Mouse (Mus musculus) limb, embryonic 13.5 days (tissue): ENCODE measurements around the gene Gm49368. TPM values are rescaled to one million over a fixed set of nuclear protein-coding genes. Genes with fewer than 3 reads are reported as not detected.
"Not testable (repeated sequence)": the region's sequence is repeated elsewhere in the genome, so short reads cannot be mapped to it uniquely, and the experiment has no call there.

Experiments used
- ATAC-seq: fragments of 200-750 bp; cut with Nextera tagmentation; 2 replicates; pipeline ENCODE4 v1.8.0; 2017; ENCODE audit warnings: low read depth, moderate number of reproducible peaks, moderate TSS enrichment; ENCODE audit not compliant: low FRiP score
- H3K27ac ChIP-seq: fragments of 300-500 bp; sonication (generic); 2 replicates; pipeline ENCODE4 v1.5.1; 2015; ENCODE audit warnings: inconsistent platforms, mild to moderate bottlenecking, moderate library complexity
- H3K27me3 ChIP-seq: fragments of 300-500 bp; sonication (generic); 2 replicates; pipeline ENCODE4 v1.6.1; 2015; ENCODE audit warnings: mild to moderate bottlenecking, inconsistent platforms
- H3K36me3 ChIP-seq: fragments of 300-500 bp; sonication (generic); 2 replicates; pipeline ENCODE4 v1.6.1; 2015; ENCODE audit warnings: inconsistent platforms, mild to moderate bottlenecking, moderate library complexity
- H3K4me1 ChIP-seq: fragments of 300-500 bp; sonication (generic); 2 replicates; pipeline ENCODE4 v1.6.1; 2015; ENCODE audit warnings: inconsistent platforms
- H3K4me2 ChIP-seq: fragments of 300-500 bp; sonication (generic); replicated peaks from 2 replicates; pipeline ENCODE4 v1.6.1; 2015; ENCODE audit warnings: inconsistent platforms, mild to moderate bottlenecking, moderate library complexity
- H3K4me3 ChIP-seq: fragments of 300-500 bp; sonication (generic); 2 replicates; pipeline ENCODE4 v1.5.1; 2015; ENCODE audit warnings: moderate library complexity, mild to moderate bottlenecking, inconsistent platforms
- H3K9ac ChIP-seq: fragments of 300-500 bp; sonication (generic); 2 replicates; pipeline ENCODE4 v1.6.1; 2015; ENCODE audit warnings: mild to moderate bottlenecking, inconsistent platforms
- H3K9me3 ChIP-seq: fragments of 300-500 bp; sonication (generic); 2 replicates; pipeline ENCODE4 v1.6.1; 2016; ENCODE audit warnings: inconsistent platforms
- WGBS: fragments of 180-500 bp; shearing (Covaris S2); methylation state at CpG from one replicate; pipeline ENCODE4 v1.1.7; 2015; 5-methylcytosine and 5-hydroxymethylcytosine counted together
- polyA plus RNA-seq: library from polyadenylated mRNA; unstranded; fragments of >200 nt; fragmentation: Nextera tagmentation; extraction: Ambion mirVana; gene quantifications from 2 replicates; pipeline ENCODE4 v1.2.1, GENCODE M21; 2015

Gm49368 gene
- polyA plus RNA-seq, 1 experiment from 2014 or later = not detected

GRCm38 (mm10) chr7:128032989-128033293, 29.5 kb upstream of the Gm49368 start:
- WGBS = 98% methylated on average over 3 of the region's 3 CpGs
- Histone ChIP-seq H3K36me3 (no peaks in the 10 kb centered on the region), H3K9ac (no peak overlapping the region), H3K27me3 (no peaks in the 10 kb centered on the region), H3K9me3 (no peaks in the 10 kb centered on the region), H3K4me1 (no peaks in the 10 kb centered on the region), H3K27ac (no peak overlapping the region), H3K4me2 (no peak overlapping the region), H3K4me3 (no peak overlapping the region)
- ATAC-seq = no peak

GRCm38 (mm10) chr7:128033616-128034015, 28.9 kb upstream of the Gm49368 start:
- no peaks in the 10 kb centered on the region for H3K4me1 ChIP-seq
- H3K27ac ChIP-seq = no peak overlapping the region
- no peaks in the 10 kb centered on the region for H3K36me3 ChIP-seq
- no peaks in the 10 kb centered on the region for H3K27me3 ChIP-seq
- no peak overlapping the region for H3K4me3 ChIP-seq
- no peaks in the 10 kb centered on the region for H3K9me3 ChIP-seq
- 96% methylated on average over 4 of the region's 4 CpGs for WGBS
- ATAC-seq = no peak
- H3K9ac ChIP-seq = no peak overlapping the region
- no peak overlapping the region for H3K4me2 ChIP-seq

- not testable (repeated sequence) for H3K9me3 ChIP-seq, H3K27me3 ChIP-seq, ATAC-seq, H3K4me1 ChIP-seq, H3K36me3 ChIP-seq, H3K9ac ChIP-seq, H3K4me3 ChIP-seq, H3K4me2 ChIP-seq, H3K27ac ChIP-seq
- WGBS = 76% methylated on average over 15 of the region's 15 CpGs
Observed at GRCm38 (mm10) chr7:128042161-128042820, 20.2 kb upstream of the Gm49368 start.

GRCm38 (mm10) chr7:128044142-128044785, 18.2 kb upstream of the Gm49368 start:
- no peak overlapping the region for H3K4me3 ChIP-seq
- H3K9ac ChIP-seq = no peak overlapping the region
- no peaks in the 10 kb centered on the region for H3K4me1 ChIP-seq
- H3K27me3 ChIP-seq = no peaks in the 10 kb centered on the region
- no peaks in the 10 kb centered on the region for H3K36me3 ChIP-seq
- 63% methylated on average over 4 of the region's 4 CpGs for WGBS
- H3K4me2 ChIP-seq = no peak overlapping the region
- no peak for ATAC-seq
- no peaks in the 10 kb centered on the region for H3K9me3 ChIP-seq
- H3K27ac ChIP-seq = no peak overlapping the region

GRCm38 (mm10) chr7:128045640-128046039, 16.8 kb upstream of the Gm49368 start:
- no peak for ATAC-seq
- Histone ChIP-seq H3K36me3 (no peaks in the 10 kb centered on the region), H3K27me3 (no peaks in the 10 kb centered on the region), H3K4me1 (no peaks in the 10 kb centered on the region), H3K9ac (no peak overlapping the region), H3K4me2 (no peak overlapping the region), H3K27ac (no peak overlapping the region), H3K9me3 (no peaks in the 10 kb centered on the region), H3K4me3 (no peak overlapping the region)
- 66% methylated on average over 2 of the region's 2 CpGs for WGBS

- Histone ChIP-seq H3K4me1 (no peaks in the 10 kb centered on the region), H3K27ac (no peak overlapping the region), H3K9ac (no peak overlapping the region), H3K4me3 (no peak overlapping the region), H3K27me3 (no peaks in the 10 kb centered on the region), H3K36me3 (no peaks in the 10 kb centered on the region), H3K4me2 (no peak overlapping the region), H3K9me3 (no peaks in the 10 kb centered on the region)
- WGBS = 92% methylated on average over 4 of the region's 4 CpGs
- no peak for ATAC-seq
Observed at GRCm38 (mm10) chr7:128048819-128049218, 13.7 kb upstream of the Gm49368 start.

- H3K9ac ChIP-seq = no peak overlapping the region
- no peak for ATAC-seq
Observed at GRCm38 (mm10) chr7:128049254-128049653, 13.2 kb upstream of the Gm49368 start.

GRCm38 (mm10) chr7:128050739-128051138, 11.7 kb upstream of the Gm49368 start:
- no peak overlapping the region for H3K4me3 ChIP-seq
- no peak overlapping the region for H3K9ac ChIP-seq
- H3K27me3 ChIP-seq = no peaks in the 10 kb centered on the region
- no peaks in the 10 kb centered on the region for H3K36me3 ChIP-seq
- no peak overlapping the region for H3K27ac ChIP-seq
- no peak overlapping the region for H3K4me2 ChIP-seq
- H3K4me1 ChIP-seq = no peaks in the 10 kb centered on the region
- 70% methylated on average over 4 of the region's 4 CpGs for WGBS
- no peak; the same call in 1 of the 2 replicates for ATAC-seq
- H3K9me3 ChIP-seq = no peaks in the 10 kb centered on the region

More at GRCm38 (mm10) chr7:128049254-128049653, 13.2 kb upstream of the Gm49368 start:
- Histone ChIP-seq H3K9me3 (no peaks in the 10 kb centered on the region), H3K27me3 (no peaks in the 10 kb centered on the region), H3K36me3 (no peaks in the 10 kb centered on the region), H3K4me1 (no peaks in the 10 kb centered on the region), H3K4me2 (no peak overlapping the region), H3K4me3 (no peak overlapping the region), H3K27ac (no peak overlapping the region)
- WGBS = 90% methylated on average over 2 of the region's 2 CpGs

- no peak for ATAC-seq
- H3K4me1 ChIP-seq = no peaks in the 10 kb centered on the region
- no peak overlapping the region for H3K27ac ChIP-seq
- H3K4me2 ChIP-seq = no peak overlapping the region
- H3K27me3 ChIP-seq = no peaks in the 10 kb centered on the region
- H3K9ac ChIP-seq = no peak overlapping the region
- no peaks in the 10 kb centered on the region for H3K36me3 ChIP-seq
- H3K9me3 ChIP-seq = no peaks in the 10 kb centered on the region
- WGBS = 67% methylated on average over 5 of the region's 5 CpGs
- H3K4me3 ChIP-seq = no peak overlapping the region
Observed at GRCm38 (mm10) chr7:128053061-128053460, 9.4 kb upstream of the Gm49368 start.

GRCm38 (mm10) chr7:128056917-128057444, 5.5 kb upstream of the Gm49368 start:
- no peak overlapping the region for H3K4me3 ChIP-seq
- no peaks in the 10 kb centered on the region for H3K27me3 ChIP-seq
- WGBS = 76% methylated on average over 3 of the region's 3 CpGs

GRCm38 (mm10) chr7:128057860-128058259, 4.6 kb upstream of the Gm49368 start:
- no peak for ATAC-seq
- no peaks in the 10 kb centered on the region for H3K27me3 ChIP-seq
- H3K36me3 ChIP-seq = no peaks in the 10 kb centered on the region
- no peak overlapping the region for H3K9ac ChIP-seq
- H3K4me3 ChIP-seq = no peak overlapping the region
- H3K4me1 ChIP-seq = no peaks in the 10 kb centered on the region
- H3K4me2 ChIP-seq = no peak overlapping the region
- 76% methylated on average over 8 of the region's 8 CpGs for WGBS
- H3K9me3 ChIP-seq = no peaks in the 10 kb centered on the region
- H3K27ac ChIP-seq = no peak overlapping the region

More at GRCm38 (mm10) chr7:128056917-128057444, 5.5 kb upstream of the Gm49368 start:
- Histone ChIP-seq H3K9me3 (no peaks in the 10 kb centered on the region), H3K4me1 (no peaks in the 10 kb centered on the region), H3K4me2 (no peak overlapping the region), H3K36me3 (no peaks in the 10 kb centered on the region), H3K9ac (no peak overlapping the region), H3K27ac (no peak overlapping the region)
- ATAC-seq = no peak

- no peaks in the 10 kb centered on the region for H3K9me3 ChIP-seq
- no peak overlapping the region for H3K4me3 ChIP-seq
- no peak overlapping the region for H3K9ac ChIP-seq
- no peak overlapping the region for H3K4me2 ChIP-seq
- H3K27ac ChIP-seq = no peak overlapping the region
- no peaks in the 10 kb centered on the region for H3K4me1 ChIP-seq
- WGBS = 65% methylated on average over 7 of the region's 7 CpGs
- no peaks in the 10 kb centered on the region for H3K36me3 ChIP-seq
- no peaks in the 10 kb centered on the region for H3K27me3 ChIP-seq
- ATAC-seq = no peak
Observed at GRCm38 (mm10) chr7:128058576-128058975, 3.9 kb upstream of the Gm49368 start.

GRCm38 (mm10) chr7:128059091-128059490, 3.4 kb upstream of the Gm49368 start:
- H3K4me1 ChIP-seq = no peaks in the 10 kb centered on the region
- no peaks in the 10 kb centered on the region for H3K9me3 ChIP-seq
- WGBS = 81% methylated on average over 4 of the region's 4 CpGs
- no peak overlapping the region for H3K4me2 ChIP-seq
- H3K27me3 ChIP-seq = no peaks in the 10 kb centered on the region
- H3K9ac ChIP-seq = no peak overlapping the region
- no peaks in the 10 kb centered on the region for H3K36me3 ChIP-seq
- no peak for ATAC-seq
- H3K4me3 ChIP-seq = no peak overlapping the region
- H3K27ac ChIP-seq = no peak overlapping the region
